Mouse (Mus musculus) thymus, adult 2 months (tissue): ENCODE results near the gene Tceal9. TPM values are rescaled to one million over a fixed set of nuclear protein-coding genes. Genes with fewer than 3 reads are reported as not detected.
A peak's percentile ranks its signal among the peaks of the same experiment; 100 is the strongest.
"Not testable (repeated sequence)": the region's sequence is repeated elsewhere in the genome, so short reads cannot be mapped to it uniquely, and the experiment has no call there.

Experiments
- DNase-seq: peaks from one replicate; pipeline ENCODE4 v3.0.0; 2021
- H3K27ac ChIP-seq: fragments of 200-500 bp; 2 replicates; pipeline ENCODE4 v1.5.1; 2012; ENCODE audit warnings: low read length, control low read depth; ENCODE audit not compliant: control insufficient read depth, insufficient read depth
- H3K27me3 ChIP-seq: fragments of 200-500 bp; 2 replicates; pipeline ENCODE4 v1.6.1; 2012; ENCODE audit warnings: mild to moderate bottlenecking, low read length, moderate library complexity, mixed read lengths; ENCODE audit not compliant: control insufficient read depth, insufficient read depth
- H3K36me3 ChIP-seq: fragments of 200-500 bp; 2 replicates; pipeline ENCODE4 v1.6.1; 2012; ENCODE audit warnings: mild to moderate bottlenecking, low read length, moderate library complexity; ENCODE audit not compliant: control insufficient read depth, insufficient read depth
- H3K4me1 ChIP-seq: fragments of 200-500 bp; replicated peaks from 2 replicates; pipeline ENCODE4 v1.6.1; 2012; ENCODE audit warnings: low read length; ENCODE audit not compliant: control insufficient read depth, insufficient read depth
- H3K4me3 ChIP-seq: fragments of 200-500 bp; 2 replicates; pipeline ENCODE4 v1.5.1; 2012; ENCODE audit warnings: mild to moderate bottlenecking, low read length, control low read depth, moderate library complexity; ENCODE audit not compliant: control insufficient read depth, insufficient read depth
- CTCF ChIP-seq: fragments of 200-500 bp; IDR thresholded peaks from 2 replicates; pipeline ENCODE4 v1.5.1; 2012; ENCODE audit warnings: mild to moderate bottlenecking, control low read depth, low read length, moderate library complexity, borderline replicate concordance; ENCODE audit not compliant: control insufficient read depth, poor library complexity, insufficient read depth; ENCODE audit errors: extremely low read depth
- POLR2A ChIP-seq: fragments of 200-500 bp; IDR thresholded peaks from 2 replicates; pipeline ENCODE4 v1.6.1; 2012; ENCODE audit warnings: mild to moderate bottlenecking, low read length, control low read depth, moderate library complexity; ENCODE audit not compliant: control insufficient read depth, poor library complexity, insufficient read depth; ENCODE audit errors: extremely low read depth
- WGBS: fragments of 180-500 bp; shearing (Covaris S2); methylation state at CpG from one replicate; pipeline ENCODE4 v1.1.7; 2018; 5-methylcytosine and 5-hydroxymethylcytosine counted together
- polyA plus RNA-seq: library from polyadenylated mRNA; depleted of rRNA; stranded (reverse); fragments of >200 nt; gene quantifications from 2 replicates; pipeline ENCODE4 v1.2.3, GENCODE M21; 2012

Gene Tceal9
- polyA plus RNA-seq, 1 experiment, result 7.7 TPM

DNA sequence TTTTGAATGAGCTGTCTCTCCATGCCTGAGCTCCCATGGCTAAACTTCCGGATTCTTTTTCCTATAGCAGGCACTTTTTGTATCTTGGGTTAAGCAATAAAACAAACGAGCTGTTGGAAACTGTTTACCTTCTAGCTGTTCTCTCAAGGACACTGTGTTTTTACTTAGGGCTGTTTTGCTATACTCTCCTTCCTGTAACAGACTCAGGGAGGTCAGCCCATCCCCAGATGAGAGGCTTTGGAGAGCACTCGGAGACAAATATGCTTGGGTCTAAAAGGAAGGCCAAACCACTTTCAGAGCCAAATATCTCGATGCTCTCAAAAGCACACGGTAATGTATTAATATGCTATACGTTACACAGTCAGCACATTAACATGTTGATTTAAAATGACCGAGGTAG, 4.8 kb downstream of the Tceal9 start:
- no peak for DNase-seq
- no peak overlapping the region for H3K4me3 ChIP-seq
- H3K36me3 ChIP-seq, result no peaks in the 10 kb centered on the region
- 89% methylated on average over 7 of the region's 7 CpGs for WGBS
- H3K27ac ChIP-seq, result no peak overlapping the region
- no peaks in the 10 kb centered on the region for H3K4me1 ChIP-seq
- TF ChIP-seq CTCF (no peak), POLR2A (no peak)
- no peaks in the 10 kb centered on the region for H3K27me3 ChIP-seq

DNA sequence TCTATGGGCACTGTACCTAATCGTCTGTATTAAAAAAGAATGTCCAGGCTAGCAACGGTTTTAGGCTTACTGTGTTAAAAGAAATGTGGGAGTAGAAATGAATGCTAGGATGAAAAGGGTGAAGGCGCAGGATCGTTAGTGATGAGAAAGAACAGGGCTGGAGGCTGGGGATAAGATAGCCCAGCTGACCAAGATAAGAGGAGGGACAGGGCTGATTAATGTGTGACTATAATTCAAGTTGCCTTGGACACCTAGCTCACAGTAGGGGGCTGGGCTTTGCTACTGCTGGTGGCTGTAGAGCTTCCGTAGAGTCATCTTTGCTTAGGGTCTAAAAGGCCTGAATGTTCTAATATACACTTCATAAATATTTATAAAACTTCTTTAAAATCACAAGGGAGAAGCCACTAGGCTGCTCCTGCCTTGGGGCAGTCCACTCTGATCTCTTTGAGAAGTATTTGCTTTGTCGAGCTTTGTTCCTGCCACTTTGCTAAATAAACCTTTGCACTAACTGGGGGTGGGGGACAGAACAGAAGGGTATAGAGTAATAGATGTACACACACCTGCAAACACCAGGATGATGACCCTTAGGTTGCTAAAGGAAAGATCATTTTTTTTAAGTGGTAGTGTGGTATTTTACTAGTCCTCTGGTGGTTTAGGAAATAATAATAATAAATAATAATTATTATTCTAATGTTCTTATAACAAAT, 7.3 kb downstream of the Tceal9 start:
- no peaks in the 10 kb centered on the region for H3K36me3 ChIP-seq
- H3K4me3 ChIP-seq, result no peak overlapping the region
- H3K27ac ChIP-seq, result no peak overlapping the region
- no peaks in the 10 kb centered on the region for H3K27me3 ChIP-seq
- TF ChIP-seq POLR2A (no peak), CTCF (no peak)
- H3K4me1 ChIP-seq, result no peaks in the 10 kb centered on the region
- no peak for DNase-seq
- 88% methylated on average over 6 of the region's 6 CpGs for WGBS

DNA sequence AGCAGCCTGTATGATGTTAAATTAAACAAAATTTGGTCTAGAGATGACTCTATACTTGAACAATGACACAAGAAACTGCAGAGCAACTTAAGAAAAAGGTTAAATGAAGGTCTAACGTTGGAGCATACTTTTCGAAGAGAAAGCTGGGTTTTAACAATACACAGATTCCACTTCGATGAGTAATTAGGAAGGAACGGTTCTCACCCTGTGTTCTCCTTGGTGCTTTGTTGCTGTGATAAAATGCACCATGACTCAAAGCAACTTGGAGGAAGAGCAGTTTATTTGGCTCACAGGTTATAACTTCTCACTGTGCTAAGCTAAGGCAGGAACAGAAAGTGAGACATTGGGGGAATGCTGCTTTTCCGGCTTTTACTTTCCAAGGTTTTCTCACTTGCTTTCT, 22.8 kb downstream of the Tceal9 start:
- no peaks in the 10 kb centered on the region for H3K36me3 ChIP-seq

DNA sequence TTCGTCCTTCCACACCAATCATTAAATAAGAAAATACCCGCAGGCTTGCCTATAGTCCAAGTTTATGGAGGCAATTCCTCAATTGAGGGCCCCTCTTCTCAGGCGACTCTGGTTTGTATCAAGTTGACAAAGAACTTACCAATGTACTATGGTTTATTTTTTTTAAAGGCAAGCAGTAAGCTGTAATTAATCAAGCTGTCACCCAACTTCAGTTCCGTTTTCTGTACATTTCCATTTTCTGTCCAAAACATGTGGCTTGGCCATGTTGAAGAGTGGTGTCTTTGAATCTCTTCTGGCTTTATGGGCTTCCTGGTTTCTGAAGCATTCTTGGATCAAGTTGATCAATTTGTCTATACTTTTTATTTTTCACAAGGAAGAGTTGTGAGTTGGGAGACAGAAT, 23.3 kb downstream of the Tceal9 start:
- Histone ChIP-seq H3K27me3 (no peaks in the 10 kb centered on the region), H3K27ac (no peak overlapping the region), H3K4me3 (no peak overlapping the region), H3K4me1 (0 out of 2 replicates have a peak, but pooled peaks cover 2% of the 10 kb centered on the region), H3K36me3 (no peaks in the 10 kb centered on the region)
- TF ChIP-seq POLR2A, result no peak
- TF ChIP-seq CTCF, result no peak
- 74% methylated on average over 4 of the region's 4 CpGs for WGBS
- no peak for DNase-seq

More for the DNA sequence above, 22.8 kb downstream of the Tceal9 start:
- Histone ChIP-seq H3K4me3 (no peak overlapping the region), H3K4me1 (0 out of 2 replicates have a peak, but pooled peaks cover 2% of the 10 kb centered on the region), H3K27ac (no peak overlapping the region), H3K27me3 (no peaks in the 10 kb centered on the region)
- 84% methylated on average over 5 of the region's 5 CpGs for WGBS
- no peak for DNase-seq
- TF ChIP-seq POLR2A (no peak), CTCF (no peak)

DNA sequence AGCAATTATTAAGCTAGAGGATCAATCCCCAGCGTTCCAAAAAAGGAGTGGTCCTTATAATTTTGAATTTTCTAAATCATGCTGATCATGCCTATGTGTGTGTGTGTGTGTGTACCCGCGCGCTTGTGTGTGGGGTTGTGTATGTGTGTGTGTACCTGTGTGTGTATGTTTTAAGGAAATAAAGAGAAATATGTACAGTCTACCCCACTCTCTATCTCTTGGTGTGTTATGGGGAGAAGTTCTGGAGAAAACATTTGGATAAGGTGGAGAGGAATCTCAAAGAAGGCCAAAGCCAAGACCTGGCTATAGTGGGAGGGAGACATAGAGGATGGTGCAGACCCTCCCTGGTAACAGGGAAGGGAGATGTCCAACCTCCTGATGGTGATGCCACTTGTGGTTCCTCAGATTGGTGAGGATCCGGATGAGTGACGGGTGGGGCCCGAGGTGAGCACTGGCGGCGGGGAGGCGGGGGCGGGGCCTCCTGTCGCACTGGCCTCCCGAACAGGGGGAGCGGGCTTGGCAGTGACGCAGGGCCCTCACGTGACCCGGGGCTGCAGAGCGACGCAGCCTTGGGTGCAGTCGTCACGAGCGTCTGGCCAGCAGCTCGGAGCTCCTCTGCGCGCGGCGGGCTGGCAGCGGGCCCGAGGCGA, 25.0 kb downstream of the Tceal9 start, which contains the start of gene Bex3:
Bex3 (plus strand) TSS at position 511 of the 650 bp plus-strand sequence.
- 63% methylated on average over 6 of the region's 30 CpGs for WGBS
- not testable (repeated sequence) for H3K36me3 ChIP-seq, H3K4me1 ChIP-seq, H3K27ac ChIP-seq, H3K27me3 ChIP-seq
- peak within 1 kb of the TSS; percentile 42 for H3K4me3 ChIP-seq
- DNase-seq, result peak; percentile 49

DNA sequence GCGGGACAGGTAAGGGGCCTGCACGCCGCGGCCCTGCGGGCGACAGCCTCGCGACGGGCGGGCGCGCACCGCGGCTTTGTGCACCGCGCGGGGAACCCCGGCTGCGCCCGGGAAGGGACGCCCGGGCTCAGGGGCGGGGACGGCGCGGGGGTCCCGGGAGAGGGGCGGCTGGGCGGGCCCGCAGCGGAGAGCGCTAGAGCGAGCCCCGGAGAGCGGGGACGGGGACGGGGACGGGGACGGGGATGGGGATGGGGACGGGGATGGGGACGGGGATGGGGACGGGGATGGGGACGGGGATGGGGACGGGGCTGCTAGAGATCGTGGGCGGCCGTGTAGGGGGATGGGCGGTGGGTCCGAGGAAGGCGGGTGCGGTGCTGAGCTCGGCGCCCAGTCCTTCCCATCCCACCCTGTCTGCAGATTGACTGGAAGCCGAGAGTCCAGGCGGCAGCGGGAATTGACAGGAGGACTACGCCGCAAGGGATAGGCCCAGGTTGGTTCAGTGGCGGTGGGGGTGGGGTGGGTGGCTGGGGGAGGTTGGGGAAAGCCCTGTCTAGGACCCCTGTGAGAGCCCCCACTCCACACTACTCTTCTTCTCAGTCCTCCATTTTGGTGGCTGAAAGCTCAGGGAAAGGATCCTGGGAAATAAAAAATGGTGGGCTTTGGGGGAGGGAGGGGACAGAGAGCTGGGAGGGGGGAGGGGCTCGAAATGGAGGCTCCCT, 25.7 kb downstream of the Tceal9 start:
- peak; percentile 1 for DNase-seq
- peak overlapping the region; percentile 42 for H3K4me3 ChIP-seq
- 3% methylated on average over 7 of the region's 60 CpGs for WGBS
- not testable (repeated sequence) for H3K4me1 ChIP-seq, H3K27ac ChIP-seq, H3K27me3 ChIP-seq, H3K36me3 ChIP-seq
